Mouse (Mus musculus): ENCODE data around the gene Asrgl1.

DNA sequence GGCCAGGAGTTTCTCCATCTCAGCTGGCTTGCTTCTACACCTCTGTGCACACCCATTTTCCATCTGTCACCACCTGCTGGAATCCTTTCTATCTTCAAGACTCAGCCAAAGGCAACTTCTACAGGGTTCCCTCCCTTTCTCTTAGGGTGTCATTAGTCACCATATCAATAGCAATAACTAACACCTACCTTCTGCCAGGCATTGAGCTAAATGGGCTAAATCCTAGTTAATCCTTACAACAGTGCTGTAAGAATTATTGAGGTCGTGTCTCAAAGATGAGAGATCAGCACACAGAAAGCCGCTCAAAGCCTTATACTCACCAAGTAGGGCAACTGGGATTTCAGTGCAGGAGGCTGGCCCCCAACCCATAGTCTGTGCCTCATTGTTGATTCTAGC, 34.4 kb downstream of the Asrgl1 start:
- no peak for TF ChIP-seq EP300 (IDR thresholded peaks at IDR 0.05; ENCODE audit: low read depth)
- no peak for TF ChIP-seq CTCF (IDR thresholded peaks at IDR 0.05; ENCODE audit: low read depth)

All from heart, postnatal 0 days (tissue).